Mouse (Mus musculus): ENCODE data around the gene Suds3.

Gene Suds3

DNA sequence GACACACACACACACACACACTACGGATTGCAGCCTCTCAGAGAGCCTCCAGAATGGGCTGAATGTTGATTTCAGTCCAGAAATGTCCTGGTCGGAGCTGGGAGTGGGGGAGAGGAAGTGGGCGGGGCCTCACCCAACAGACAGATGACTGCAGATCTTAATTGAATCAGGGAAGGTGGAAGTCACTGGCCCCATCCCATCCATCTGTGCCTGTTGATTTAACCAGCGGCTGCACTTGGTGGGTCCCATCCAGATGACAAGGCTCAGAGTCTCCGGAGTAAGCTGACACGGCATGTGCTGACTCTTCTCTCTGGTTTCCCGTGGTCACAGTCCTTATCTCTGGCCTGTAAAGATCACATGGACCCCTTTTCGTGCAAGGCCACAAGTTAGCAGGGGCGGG is 20.0 kb upstream of the Suds3 start:
- peak; percentile 57 for DNase-seq (ENCODE audit: low read depth)

DNA sequence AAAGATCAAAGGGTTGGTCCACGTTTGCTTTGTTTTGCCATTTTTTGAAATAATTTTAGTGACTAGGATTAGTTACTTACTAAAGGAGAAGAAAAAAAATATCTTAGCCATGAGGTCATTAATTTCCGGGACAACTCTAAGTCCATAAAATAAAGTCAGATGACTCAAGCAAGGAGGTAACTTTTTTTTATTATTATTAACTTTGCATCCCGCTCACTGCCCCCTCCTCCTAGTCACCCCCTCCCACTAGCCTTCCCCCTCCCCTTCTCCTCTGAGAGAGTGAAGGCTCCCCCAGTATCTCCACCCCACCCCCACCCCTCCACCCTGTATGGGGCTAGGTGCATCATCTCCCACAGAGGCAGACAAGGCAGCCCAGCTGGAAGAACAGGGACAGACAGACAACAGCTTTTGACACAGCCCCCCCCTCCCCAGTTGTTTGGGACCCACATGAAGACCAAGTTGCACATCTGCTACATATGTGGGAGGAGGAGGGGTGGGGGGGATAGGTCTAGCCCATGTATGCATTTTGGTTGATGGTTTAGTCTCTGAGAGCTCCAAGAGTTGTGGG is 19.1 kb upstream of the Suds3 start:
- DNase-seq (ENCODE audit: low read depth), result no peak

DNA sequence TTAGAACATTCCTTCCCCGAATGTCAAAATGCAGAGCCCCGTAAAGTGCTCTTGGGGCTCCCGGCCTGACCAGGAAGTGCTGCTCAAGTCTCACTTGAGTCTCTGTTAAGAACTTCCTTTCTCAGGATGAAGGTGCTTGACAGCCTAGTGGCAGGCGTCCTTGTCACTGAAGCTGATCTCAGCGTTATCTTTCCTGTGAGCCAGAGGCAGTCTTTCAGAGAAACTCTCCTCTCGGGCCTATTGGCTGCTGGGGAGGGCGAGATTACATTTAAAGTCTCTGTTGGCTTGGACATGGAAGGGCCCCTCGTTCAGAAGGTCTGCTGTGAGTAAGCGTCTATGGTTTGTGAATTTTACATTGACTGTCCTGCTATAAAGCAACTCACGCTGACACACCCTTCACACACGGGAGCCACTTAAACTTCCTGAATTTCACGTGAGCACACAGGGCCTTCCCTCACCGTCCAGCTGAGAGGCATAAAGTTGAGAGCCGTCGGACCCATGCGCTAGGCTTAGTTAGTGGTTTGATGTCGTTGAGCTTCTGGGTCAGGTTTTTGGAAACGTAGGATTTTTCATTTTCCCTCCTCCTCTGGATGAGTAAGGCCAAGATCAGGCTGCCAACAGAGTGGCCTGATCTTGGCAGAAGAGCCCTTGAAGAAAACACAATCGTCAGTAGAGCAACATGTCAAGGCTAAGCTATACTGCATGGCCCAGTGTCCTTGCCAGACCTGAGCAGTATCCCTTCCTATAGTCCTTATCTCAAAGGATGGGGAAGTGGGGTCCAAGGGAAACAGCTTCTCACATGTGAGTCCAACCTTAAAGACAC is 18.4 kb upstream of the Suds3 start:
- peak; percentile 58 for DNase-seq (ENCODE audit: low read depth)

DNA sequence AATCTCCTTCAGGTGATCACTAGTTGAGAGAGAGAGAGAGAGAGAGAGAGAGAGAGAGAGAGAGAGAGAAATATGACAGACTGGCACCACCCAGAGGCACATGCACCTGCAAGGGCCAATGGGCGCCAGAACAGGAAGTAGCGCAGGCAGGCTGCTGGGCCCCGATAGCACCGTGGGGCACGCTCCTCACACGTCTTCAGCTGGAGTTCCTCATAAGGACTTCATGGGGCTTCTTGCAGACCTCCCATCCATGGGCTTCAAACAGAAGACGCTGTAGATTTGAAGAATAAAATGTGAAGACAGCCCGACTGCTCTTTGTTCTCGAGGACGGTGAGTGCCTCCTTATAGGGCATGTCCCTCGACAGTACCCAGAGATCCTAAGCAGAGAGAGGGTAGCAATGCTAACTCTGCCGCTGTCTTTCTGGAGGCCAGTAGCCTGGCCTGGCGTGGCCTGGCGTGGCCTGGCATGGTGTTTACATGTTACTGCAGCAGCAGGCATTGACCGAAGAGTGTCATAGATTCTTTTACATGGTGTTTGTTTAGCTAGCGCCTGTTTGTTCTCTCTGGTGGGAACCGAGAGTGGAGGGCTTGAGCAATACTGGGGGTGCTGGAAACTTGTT is 17.6 kb upstream of the Suds3 start:
- DNase-seq (ENCODE audit: low read depth), result peak; percentile 82

DNA sequence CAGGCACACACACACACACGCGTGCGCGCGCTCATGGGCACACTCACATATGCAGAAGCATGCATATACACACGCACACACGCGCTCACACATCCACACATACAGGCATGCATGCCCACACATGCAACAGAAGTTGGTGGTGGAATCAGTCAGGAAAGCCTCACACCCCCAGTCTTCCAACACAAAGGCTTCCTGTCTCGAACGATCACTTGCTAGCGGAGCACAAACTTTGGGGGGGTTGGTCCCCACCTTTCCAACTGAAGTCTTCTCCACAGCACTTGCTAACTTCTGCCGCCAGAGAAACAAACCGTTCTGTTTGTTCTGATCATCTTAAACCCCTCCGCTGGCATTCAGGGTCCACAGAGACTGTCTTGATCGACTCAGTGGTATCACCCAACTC is 14.8 kb upstream of the Suds3 start:
- DNase-seq (ENCODE audit: low read depth), result no peak

DNA sequence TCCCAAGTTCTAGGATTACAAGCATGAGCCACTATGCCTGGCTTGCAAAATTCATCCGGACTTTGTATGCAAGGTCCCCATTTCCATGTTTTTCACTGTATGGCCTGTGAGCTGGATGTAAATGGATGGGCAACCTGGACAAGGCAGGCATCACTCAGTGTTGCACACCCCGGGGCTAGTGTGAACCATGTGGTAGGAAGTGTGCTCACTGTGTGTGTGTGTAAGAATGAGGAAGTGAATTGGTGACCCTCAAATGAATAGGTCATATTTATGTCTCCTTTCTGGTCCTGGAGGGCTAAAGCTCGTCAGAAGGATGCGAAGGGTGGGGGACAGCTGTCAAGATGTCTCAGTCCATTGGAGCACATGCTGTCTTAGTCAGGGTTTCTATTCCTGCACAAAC is 11.1 kb upstream of the Suds3 start:
- no peak for DNase-seq (ENCODE audit: low read depth)

DNA sequence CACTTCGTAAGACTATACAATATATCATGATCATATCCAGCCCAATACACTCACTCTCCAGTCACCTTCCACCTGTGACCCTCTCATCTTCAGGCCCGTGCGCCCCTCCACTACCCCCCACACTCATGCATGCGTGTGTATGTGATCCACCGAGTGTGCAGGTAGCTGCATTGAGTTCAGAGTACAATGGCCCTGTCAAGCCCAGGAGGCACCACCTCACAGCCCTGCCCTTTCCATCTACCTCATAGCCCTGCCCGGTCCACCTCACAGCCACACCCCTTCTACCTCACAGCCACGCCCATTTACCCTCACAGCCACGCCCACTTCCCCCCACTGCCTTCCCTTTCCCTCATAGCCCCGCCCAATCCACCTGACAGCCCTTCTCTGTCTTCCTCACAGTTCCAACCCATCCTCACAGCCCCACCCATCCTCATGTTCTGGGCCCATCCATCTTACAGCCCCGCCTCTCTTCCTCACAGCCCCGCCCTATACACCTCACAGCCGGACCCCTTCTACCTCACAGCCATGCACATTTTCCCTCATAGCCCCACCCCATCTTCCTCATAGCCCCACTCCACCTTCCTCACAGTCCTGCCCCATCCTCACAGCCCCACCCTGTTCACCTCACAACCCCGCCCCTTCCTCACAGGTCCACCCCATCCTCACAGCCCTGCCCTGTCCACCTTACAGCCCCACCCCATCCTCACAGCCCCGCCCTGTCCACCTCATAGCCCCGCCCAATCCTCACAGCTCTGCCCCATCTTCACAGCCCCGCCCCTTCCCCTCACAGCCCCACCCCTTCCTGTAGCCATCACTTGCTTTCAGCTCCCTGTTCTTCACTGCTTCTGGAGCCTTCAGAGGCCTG is 9.8 kb upstream of the Suds3 start:
- no peak for DNase-seq (ENCODE audit: low read depth)

DNA sequence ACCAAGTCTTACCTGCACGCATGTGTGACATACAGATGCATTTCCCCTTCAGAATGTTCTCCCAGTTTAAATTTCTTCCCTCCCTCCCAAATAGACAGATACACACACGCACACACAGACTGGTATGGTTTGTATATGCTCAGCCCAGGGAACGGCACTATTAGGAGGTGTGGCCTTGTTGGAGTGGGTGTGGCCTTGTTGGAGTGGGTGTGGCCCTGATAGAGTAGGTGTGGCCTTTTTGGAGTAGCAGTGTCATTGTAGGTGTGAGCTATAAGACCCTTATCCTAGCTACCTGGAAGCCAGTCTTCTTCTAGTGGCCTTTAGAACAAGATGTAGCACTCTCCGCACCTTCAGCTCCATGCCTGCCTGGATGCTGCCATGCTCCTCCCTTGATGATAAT is 7.9 kb upstream of the Suds3 start:
- DNase-seq (ENCODE audit: low read depth), result no peak

DNA sequence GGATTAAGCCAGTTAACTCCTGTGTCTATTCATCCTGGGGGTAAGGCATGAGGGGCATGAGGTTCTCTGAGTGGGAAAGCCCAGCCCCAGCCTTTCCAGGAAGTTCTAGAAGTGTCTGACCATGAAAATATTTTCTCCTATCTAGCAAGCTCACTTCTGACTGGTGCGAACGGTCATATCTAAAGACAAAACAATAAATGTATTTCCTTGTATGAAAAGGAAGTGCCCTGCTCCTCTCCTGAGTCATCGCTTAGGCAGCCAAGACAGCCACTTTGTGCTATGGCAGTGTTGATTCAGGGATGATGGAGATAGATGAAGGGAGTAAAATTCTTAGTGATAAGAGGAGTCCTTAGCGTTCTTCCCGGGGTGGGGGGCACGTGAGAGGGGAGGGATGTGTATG is 7.2 kb upstream of the Suds3 start:
- no peak for DNase-seq (ENCODE audit: low read depth)

DNA sequence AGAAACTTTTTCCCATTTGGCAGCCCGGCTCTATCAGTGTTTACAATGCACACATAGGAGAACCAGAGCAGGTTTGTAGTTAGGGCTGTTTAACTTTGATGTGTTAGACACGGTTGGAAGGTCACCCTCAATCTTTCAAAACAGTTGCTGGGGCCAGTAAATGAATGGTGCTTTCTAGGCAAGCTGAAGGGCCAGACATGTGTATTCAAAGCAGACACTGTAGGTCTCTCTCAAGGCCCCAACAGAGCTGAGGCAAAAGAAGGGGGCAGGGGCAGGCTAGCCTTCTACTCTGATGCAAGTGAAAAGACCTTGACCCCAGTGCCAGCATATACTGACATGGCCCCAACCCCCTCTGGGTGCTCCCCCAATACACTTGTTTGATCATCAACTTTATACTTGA is 5.7 kb upstream of the Suds3 start:
- no peak for DNase-seq (ENCODE audit: low read depth)

DNA sequence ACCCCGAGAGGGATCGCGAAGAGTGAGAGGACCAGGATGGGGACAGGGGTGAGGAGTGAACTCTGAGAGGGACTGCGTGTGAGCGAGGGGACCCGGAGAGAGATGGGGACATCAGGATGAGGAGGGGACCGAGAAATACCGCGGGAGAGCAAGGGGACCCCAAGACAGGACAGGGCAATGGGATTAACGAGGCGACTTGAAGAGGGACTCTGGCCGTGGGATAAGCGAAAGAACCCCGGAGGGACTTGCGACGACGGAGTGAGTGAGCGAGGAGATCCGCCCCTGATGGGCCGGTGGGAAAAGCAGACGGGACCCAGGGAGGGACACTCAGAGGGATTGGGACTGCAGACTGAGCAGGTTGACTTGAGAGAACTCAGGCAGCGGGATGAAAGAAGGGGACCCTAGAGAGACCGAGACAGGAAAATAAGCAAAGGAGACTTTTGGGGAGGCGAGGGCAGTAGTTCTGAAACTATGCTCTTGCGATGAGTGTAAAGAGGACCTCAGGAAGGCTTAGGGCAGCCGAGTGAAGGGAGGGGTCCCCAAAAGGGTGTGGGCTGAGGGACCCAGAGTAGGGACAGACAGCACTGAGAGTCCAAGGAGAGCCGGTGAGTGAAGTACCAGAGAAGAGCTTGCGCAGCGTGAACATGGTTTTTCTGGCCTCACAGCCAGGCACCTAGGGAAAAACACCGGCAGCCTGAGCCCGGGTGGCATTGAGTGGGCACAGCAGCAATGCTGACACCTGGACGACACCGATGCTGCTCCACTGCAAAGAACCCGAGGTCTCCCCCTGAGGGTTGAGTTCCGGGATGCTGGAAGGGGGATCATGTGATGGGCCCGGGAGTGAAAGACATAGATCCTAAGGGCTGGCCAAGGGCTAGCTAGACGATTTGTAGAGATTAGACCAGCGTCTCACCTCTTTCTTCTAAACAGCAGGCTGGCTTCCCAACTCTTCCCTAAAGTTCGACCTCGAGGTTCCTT is 4.9 kb upstream of the Suds3 start:
- DNase-seq (ENCODE audit: low read depth), result no peak

DNA sequence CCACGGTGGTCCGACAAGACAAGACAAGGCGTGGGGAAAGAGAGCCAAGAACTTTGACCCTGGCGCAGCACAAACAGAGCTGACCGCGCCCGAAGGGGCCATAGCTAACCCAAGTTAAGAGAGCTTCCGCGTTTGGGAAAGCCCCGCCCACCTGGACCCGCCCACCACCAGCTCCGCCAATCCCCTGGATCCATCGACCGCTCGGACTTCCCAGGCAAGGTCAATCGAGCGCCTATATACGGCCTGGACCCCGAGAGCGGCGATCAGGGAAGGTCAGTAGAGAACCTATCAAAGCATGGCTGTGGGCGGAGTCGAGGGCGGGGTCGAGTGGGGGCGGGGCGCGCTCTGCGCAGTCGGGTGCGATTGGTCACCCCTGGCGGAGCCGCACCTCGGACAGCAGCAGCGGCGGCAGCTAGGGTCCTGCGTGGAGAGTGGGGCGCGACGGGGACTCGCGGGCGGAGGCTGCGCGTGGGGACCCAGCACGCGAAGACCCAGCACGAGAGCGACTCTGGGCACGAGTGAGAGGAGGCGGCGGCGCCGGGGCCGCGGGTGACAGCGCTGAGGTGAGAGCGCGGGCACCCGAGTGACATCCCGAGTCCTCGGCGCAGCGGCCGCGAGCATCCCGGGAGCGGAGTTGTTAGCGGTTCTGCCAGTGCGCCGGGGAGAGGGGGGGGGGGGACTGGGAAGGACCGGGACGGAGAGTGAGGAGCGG is 4.0 kb upstream of the Suds3 start, which contains the start of gene Taok3:
TSS of gene Taok3 (plus strand) at position 353 of the 712 bp plus-strand sequence.
- peak; percentile 98 for DNase-seq (ENCODE audit: low read depth)

DNA sequence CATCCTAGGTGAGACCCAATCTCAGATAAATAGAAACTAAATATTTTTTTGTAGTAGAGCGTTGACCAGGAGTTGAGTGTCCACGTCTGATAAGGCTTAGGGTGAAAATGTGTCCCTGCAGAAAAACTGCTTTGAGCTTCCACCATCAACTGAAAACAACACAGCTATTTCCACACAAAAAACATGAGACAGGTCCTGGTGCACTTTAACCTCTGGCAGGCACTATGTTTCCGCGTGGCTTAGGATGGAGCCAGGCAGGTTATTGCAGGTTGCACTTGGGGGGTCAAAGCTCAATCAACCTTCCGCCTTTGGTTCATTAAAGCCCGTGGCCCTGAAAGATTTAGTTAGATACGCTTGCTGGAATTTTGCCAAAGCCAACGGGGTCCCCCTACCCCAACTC is 2.9 kb upstream of the Suds3 start:
- DNase-seq (ENCODE audit: low read depth), result no peak

DNA sequence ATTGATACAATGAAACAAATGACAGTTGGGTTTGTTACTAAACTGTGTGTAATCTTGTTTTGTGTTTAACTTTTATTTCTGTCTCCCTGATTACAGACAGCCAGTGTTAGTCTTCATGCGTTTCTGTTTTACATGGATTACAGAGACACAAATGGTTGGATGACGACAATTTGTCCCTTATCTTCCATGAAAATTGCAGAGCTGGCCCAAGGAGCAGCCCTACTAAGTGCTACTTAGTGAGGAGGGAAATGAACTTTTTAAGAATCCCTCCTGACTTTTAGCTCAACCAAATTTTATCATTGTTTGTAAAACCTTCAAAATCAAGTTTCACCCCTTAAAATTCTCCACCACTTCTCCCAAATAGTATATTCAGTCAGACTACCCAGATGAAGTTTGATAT is 2.3 kb upstream of the Suds3 start:
- no peak for DNase-seq (ENCODE audit: low read depth)

DNA sequence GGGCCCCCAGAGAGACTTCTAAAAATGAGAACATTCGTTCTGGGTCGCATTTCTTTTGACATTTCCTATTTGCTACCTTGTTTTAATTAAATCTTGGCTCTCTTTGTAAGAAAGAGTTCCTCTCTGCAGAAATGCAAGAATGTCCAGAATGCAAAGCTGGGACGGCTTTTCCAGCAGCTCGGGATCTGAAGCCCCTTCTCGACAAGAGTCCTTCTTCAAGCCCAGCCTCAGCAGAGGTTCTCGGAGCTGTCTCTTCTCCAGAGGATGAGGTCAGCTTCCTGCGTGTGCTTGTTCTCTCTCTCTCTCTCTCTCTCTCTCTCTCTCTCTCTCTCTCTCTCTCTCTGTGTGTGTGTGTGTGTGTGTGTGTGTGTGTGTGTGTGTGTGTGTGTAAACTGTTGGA is 1.8 kb upstream of the Suds3 start:
- DNase-seq (ENCODE audit: low read depth), result no peak

DNA sequence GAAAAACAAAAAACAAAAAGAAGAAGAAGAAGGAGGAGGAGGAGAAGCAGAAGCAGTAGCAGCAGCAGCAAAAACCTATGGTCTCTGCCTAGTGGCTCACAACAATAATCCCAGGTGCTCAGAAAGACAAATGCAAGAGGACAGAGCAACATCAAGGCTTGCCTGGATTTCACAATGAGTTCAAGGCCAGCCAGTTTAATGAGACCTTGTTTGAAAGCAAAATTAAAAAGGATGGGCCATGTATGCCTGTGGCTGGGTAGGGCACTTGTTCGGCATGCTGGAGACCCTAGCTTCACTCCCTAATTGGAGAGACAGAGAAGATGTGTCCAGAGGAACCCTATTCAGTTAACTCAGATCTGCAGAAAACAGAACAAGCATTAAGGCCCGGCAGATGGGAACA is 1.3 kb upstream of the Suds3 start:
- DNase-seq (ENCODE audit: low read depth), result no peak

DNA sequence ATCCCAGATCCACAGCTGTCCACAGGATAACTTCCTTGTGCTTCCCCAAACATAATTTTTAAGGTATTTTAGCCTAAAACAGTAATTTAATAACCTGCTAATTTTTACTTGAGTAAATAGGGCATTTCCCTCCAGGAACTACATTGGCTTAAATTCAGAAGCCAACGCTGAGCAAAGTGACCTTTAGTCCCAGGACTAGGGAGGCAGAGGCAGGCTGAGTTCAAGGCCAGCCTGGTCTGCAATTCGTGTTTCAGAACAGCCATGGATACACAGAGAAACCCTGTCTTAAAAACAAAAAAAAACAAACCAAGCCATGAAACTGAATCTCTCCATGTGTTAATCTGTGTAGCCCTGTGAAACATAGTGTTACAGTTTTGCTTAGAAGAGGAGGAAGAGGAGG is 747 bp upstream of the Suds3 start:
- no peak for DNase-seq (ENCODE audit: low read depth)

DNA sequence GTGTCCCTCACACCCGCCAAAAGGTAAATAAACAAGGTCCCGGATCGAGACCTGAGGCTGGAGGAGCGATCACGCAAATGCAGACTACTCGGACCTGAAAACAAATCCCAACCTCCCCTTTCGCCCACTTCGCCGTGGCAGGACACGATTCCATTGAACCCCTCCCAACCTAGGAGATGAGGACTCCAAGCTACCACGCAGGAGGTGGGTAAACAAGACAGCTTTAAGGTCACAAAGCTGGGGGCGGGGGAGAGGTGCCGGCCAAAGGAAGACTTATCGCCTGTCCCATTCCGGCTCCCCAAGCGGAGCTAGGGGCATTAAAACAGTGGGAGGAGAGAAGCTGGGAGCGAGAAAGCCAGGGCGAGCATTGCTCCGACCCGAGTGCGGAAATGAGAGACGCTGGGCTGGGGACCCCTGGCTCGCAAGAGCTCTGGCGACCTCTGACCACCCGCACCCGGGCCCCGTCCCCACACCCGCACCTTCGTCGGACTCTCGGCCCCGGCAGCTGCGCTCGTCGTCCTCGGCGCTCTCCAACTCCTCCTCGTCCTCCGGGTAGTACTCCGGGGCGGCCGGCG is 633 bp downstream of the Suds3 start:
- DNase-seq (ENCODE audit: low read depth), result peak; percentile 60

DNA sequence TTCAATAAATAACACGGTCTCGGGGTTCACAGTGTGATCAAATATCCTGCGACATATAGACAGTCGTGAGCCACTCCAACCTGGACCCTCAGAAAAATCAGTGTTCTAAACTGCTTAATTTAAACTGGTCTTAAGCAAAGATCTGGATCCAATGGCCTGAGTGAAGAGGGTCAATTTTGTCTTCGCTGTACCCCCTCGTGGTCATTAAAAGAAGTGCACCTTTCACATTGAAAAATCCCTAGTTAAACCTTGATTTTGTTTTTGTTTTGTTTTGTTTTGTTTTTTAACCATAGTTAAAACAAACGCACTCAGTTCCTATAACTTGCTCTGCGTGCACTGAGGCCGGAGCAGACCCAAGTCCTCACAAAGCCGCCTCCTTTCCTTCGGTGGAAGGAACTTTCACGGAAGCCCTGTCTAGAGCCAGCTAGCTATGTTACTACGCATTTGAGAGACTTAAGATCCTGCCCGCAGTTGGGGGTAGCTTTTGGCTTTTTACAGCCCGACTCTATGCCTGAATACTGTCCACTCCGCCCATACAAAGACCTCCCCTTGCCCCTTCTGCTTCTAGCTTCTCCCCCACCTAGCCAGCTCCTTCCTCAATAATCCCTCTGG is 1.2 kb downstream of the Suds3 start:
- peak; percentile 65 for DNase-seq (ENCODE audit: low read depth)

DNA sequence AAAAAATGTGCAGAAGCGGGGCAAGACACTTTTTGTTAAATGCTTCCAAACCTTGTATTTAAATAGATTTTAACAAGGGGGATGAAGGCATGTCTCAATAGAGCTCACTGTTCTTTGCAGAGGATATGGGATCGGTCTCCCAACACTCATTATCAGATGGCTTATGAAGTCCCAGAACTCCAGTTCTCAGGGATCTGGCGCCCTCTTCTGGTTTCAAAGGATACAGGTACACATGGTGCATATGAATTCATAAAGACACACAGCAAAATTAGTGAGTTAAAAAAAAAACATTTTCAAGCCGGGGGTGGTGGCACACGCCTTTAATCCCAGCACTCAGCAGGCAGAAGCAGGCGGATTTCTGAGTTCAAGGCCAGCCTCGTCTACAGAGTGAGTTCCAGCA is 2.6 kb downstream of the Suds3 start:
- DNase-seq (ENCODE audit: low read depth), result peak; percentile 67

Data from naive thymus-derived CD4-positive, alpha-beta T cell, adult 2 months (primary cell).